Comparison of ENCODE assay signal across 8 mouse cellular contexts in genomic region chr19:45018351-45018831, GRCm38 (mm10). TPM values are rescaled to one million over a fixed set of nuclear protein-coding genes. Genes with fewer than 3 reads are reported as not detected.
A peak's percentile ranks its signal among the peaks of the same experiment; 100 is the strongest.
DNase-seq lines count a peak whose midpoint lies in the region; ATAC-seq and TF ChIP-seq lines count a peak whose summit lies in the region.

No protein-coding gene starts in this region.

- intact Hi-C loops in heart, postnatal 14 days (cut with DNase I): no loop called here

- H3K36me3 ChIP-seq in limb, embryonic 14.5 days (ENCODE audit: control insufficient read depth, insufficient read depth, low read length): peaks cover 24% of the 10 kb centered on the region
- peaks cover 12% of the 10 kb centered on the region; the same call in 1 of the 2 replicates for H3K36me3 ChIP-seq in neural tube, embryonic 13.5 days

- no peak for TF ChIP-seq POLR2A in limb, embryonic 14.5 days (IDR thresholded peaks at IDR 0.05; ENCODE audit: borderline replicate concordance, extremely low read depth, insufficient read depth, insufficient read length)

- H3K4me3 ChIP-seq in limb, embryonic 14.5 days (replicated peaks; ENCODE audit: low read length): peak overlapping the region; percentile 73
- H3K4me3 ChIP-seq in neural tube, embryonic 13.5 days: peak overlapping the region; percentile 65

- H3K27ac ChIP-seq in limb, embryonic 14.5 days (replicated peaks; ENCODE audit: low read depth, low read length): peak overlapping the region; percentile 99
- peak overlapping the region; percentile 98 for H3K27ac ChIP-seq in neural tube, embryonic 13.5 days (replicated peaks)

- H3K4me2 ChIP-seq in limb, embryonic 14.5 days (replicated peaks; ENCODE audit: low read depth, low read length, severe bottlenecking): peak overlapping the region; percentile 96
- H3K4me2 ChIP-seq in neural tube, embryonic 13.5 days: peak overlapping the region; percentile 91

- peak; percentile 49 to 70 for DNase-seq in heart, adult 18-20 months
- DNase-seq in heart, adult 8-10 months (ENCODE audit: low spot score): no peak
- DNase-seq in embryo, embryonic 10 days (ENCODE audit: low spot score): peak; percentile 52
- peak; percentile 40 to 53 for DNase-seq in heart, postnatal 14 days
- peak; percentile 52 for DNase-seq in limb, embryonic 14.5 days (ENCODE audit: low spot score)
- no peak for DNase-seq in layer of hippocampus, postnatal 36 days
- no peak for DNase-seq in thymus, postnatal 10 days (ENCODE audit: low spot score in 2 of 2)

- peaks cover 49% of the 10 kb centered on the region for H3K4me1 ChIP-seq in limb, embryonic 14.5 days (ENCODE audit: control insufficient read depth, insufficient read depth, low read length)
- H3K4me1 ChIP-seq in neural tube, embryonic 13.5 days (replicated peaks): peaks cover 76% of the 10 kb centered on the region

- no peaks in the 10 kb centered on the region for H3K9me3 ChIP-seq in limb, embryonic 14.5 days (ENCODE audit: control insufficient read depth, low read length)
- H3K9me3 ChIP-seq in neural tube, embryonic 13.5 days: no peaks in the 10 kb centered on the region

- no peaks in the 10 kb centered on the region for H3K27me3 ChIP-seq in limb, embryonic 14.5 days (ENCODE audit: control insufficient read depth, insufficient read depth, low read length)
- no peaks in the 10 kb centered on the region for H3K27me3 ChIP-seq in neural tube, embryonic 13.5 days

- ATAC-seq in limb, embryonic 14.5 days (ENCODE audit: low FRiP score, low read depth): no peak
- no peak; the same call in 1 of the 2 replicates for ATAC-seq in neural tube, embryonic 13.5 days (ENCODE audit: low read depth)

- WGBS in limb, embryonic 14.5 days: 2% methylated on average over 10 of the region's 13 CpGs
- under 1% methylated on average over 13 of the region's 13 CpGs for WGBS in neural tube, embryonic 13.5 days

- H3K9ac ChIP-seq in limb, embryonic 14.5 days (ENCODE audit: low read depth, low read length, severe bottlenecking): peak overlapping the region; percentile 80
- H3K9ac ChIP-seq in neural tube, embryonic 13.5 days: peak overlapping the region; percentile 87

RNA-seq across cellular contexts. Expression of gene Lzts2, which starts 4.2 kb away (rescaled TPM):
- 10 to 100 TPM; 55.3 to 58.9 TPM for total RNA-seq in heart, adult 18-20 months (2021)
- 10 to 100 TPM; 53.9 to 70.5 (median 63.8) TPM for total RNA-seq in heart, adult 8-10 months (2022)
- total RNA-seq in heart, postnatal 14 days (2021): 10 to 100 TPM; 66.4 to 72.4 TPM
- polyA plus RNA-seq in limb, embryonic 14.5 days (2012; rRNA removed): 87.0 and 123 TPM in 2 replicates
- polyA plus RNA-seq in limb, embryonic 14.5 days (2014; fragmentation: Nextera tagmentation; extraction: Ambion mirVana): 64.7 and 75.6 TPM in 2 replicates
- polyA plus RNA-seq in neural tube, embryonic 13.5 days (2015; fragmentation: Nextera tagmentation; extraction: Ambion mirVana): 29.1 and 30.8 TPM in 2 replicates
- 10 to 100 TPM; 25.6 to 30.8 TPM for total RNA-seq in layer of hippocampus, postnatal 36 days (2021)

RNA-seq across cellular contexts. Expression of gene Mrpl43, which starts 12.1 kb away (rescaled TPM):
- total RNA-seq in heart, adult 18-20 months (2021): 10 to 100 TPM; 54.3 to 58.2 TPM
- total RNA-seq in heart, adult 8-10 months (2022): 10 to 100 TPM; 43.9 to 59.9 (median 54.3) TPM
- total RNA-seq in heart, postnatal 14 days (2021): 10 to 100 TPM; 50.3 to 53.9 TPM
- polyA plus RNA-seq in limb, embryonic 14.5 days (2012; rRNA removed): 67.6 and 78.9 TPM in 2 replicates
- 55.0 and 61.3 TPM in 2 replicates for polyA plus RNA-seq in limb, embryonic 14.5 days (2014; fragmentation: Nextera tagmentation; extraction: Ambion mirVana)
- 84.9 and 94.8 TPM in 2 replicates for polyA plus RNA-seq in neural tube, embryonic 13.5 days (2015; fragmentation: Nextera tagmentation; extraction: Ambion mirVana)
- 10 to 100 TPM; 37.6 to 41.8 TPM for total RNA-seq in layer of hippocampus, postnatal 36 days (2021)

RNA-seq across cellular contexts. Expression of gene Twnk, which starts 12.9 kb away (rescaled TPM):
- total RNA-seq in heart, adult 18-20 months (2021): 10 to 100 TPM; 32.5 to 32.8 TPM
- total RNA-seq in heart, adult 8-10 months (2022): 10 to 100 TPM; 30.6 to 34.6 (median 31.4) TPM
- total RNA-seq in heart, postnatal 14 days (2021): 10 to 100 TPM; 21.5 to 22.0 TPM
- polyA plus RNA-seq in limb, embryonic 14.5 days (2012; rRNA removed): 13.6 and 15.9 TPM in 2 replicates
- polyA plus RNA-seq in limb, embryonic 14.5 days (2014; fragmentation: Nextera tagmentation; extraction: Ambion mirVana): 12.5 and 13.3 TPM in 2 replicates
- 15.6 and 17.0 TPM in 2 replicates for polyA plus RNA-seq in neural tube, embryonic 13.5 days (2015; fragmentation: Nextera tagmentation; extraction: Ambion mirVana)
- 10 to 100 TPM; 15.8 to 16.5 TPM for total RNA-seq in layer of hippocampus, postnatal 36 days (2021)

RNA-seq across cellular contexts. Expression of gene Pdzd7, which starts 27.1 kb away (rescaled TPM):
- total RNA-seq in heart, adult 18-20 months (2021): not detected
- under 1 TPM in 1 of 4 experiments, not detected in 3; 0.46 TPM for total RNA-seq in heart, adult 8-10 months (2022)
- total RNA-seq in heart, postnatal 14 days (2021): under 1 TPM in 1 of 2 experiments, not detected in 1; 0.19 TPM
- 0.85 and 0.99 TPM in 2 replicates for polyA plus RNA-seq in limb, embryonic 14.5 days (2012; rRNA removed)
- 0.26 and 0.47 TPM in 2 replicates for polyA plus RNA-seq in limb, embryonic 14.5 days (2014; fragmentation: Nextera tagmentation; extraction: Ambion mirVana)
- 1.0 and 1.4 TPM in 2 replicates for polyA plus RNA-seq in neural tube, embryonic 13.5 days (2015; fragmentation: Nextera tagmentation; extraction: Ambion mirVana)
- total RNA-seq in layer of hippocampus, postnatal 36 days (2021): 1 to 10 TPM; 2.2 to 3.4 TPM

RNA-seq across cellular contexts. Expression of gene Sfxn3, which starts 28.9 kb away (rescaled TPM):
- 1 to 10 TPM; 7.8 to 8.9 TPM for total RNA-seq in heart, adult 18-20 months (2021)
- 10 to 100 TPM in 3 of 4 experiments, 1 to 10 TPM in 1; 9.0 to 10.8 (median 10.3) TPM for total RNA-seq in heart, adult 8-10 months (2022)
- total RNA-seq in heart, postnatal 14 days (2021): 10 to 100 TPM; 15.7 to 19.1 TPM
- polyA plus RNA-seq in limb, embryonic 14.5 days (2012; rRNA removed): 44.9 and 48.0 TPM in 2 replicates
- 30.5 and 32.5 TPM in 2 replicates for polyA plus RNA-seq in limb, embryonic 14.5 days (2014; fragmentation: Nextera tagmentation; extraction: Ambion mirVana)
- 61.0 and 65.3 TPM in 2 replicates for polyA plus RNA-seq in neural tube, embryonic 13.5 days (2015; fragmentation: Nextera tagmentation; extraction: Ambion mirVana)
- total RNA-seq in layer of hippocampus, postnatal 36 days (2021): 10 to 100 TPM; 82.4 to 91.5 TPM

Comparison
In these comparisons a context has a peak if more than half of its experiments do, and no peak if none do; other contexts are left out.
1. DNase-seq: peak in heart, adult 18-20 months (2 of 2), embryo, embryonic 10 days (single experiment), heart, postnatal 14 days (2 of 2) and limb, embryonic 14.5 days (single experiment); none in heart, adult 8-10 months (single experiment), layer of hippocampus, postnatal 36 days (0 of 2) and thymus, postnatal 10 days (0 of 2).